In genomic region chr2:144670289-144670930, GRCm38 (mm10) we compare ENCODE assay signal across 34 mouse cellular contexts.
DNase-seq lines count a peak whose midpoint lies in the region; ATAC-seq and TF ChIP-seq lines count a peak whose summit lies in the region.
"Had no signal": no experiment of that assay in that cellular context is flagged by ENCODE, and none has a peak within 500 bp of the region (broad histone marks: within the 10 kb centered on the region; RNA-seq: fewer than 3 reads in every experiment).

No protein-coding gene starts in this region.

- no peak overlapping the region for H3K4me3 ChIP-seq in intestine, embryonic 14.5 days (ENCODE audit: low read depth, low read length)
- H3K4me3 ChIP-seq in intestine, postnatal 0 days (ENCODE audit: low read depth, low read length): no peak overlapping the region
- no peak overlapping the region for H3K4me3 ChIP-seq in stomach, embryonic 15.5 days (replicated peaks)
- H3K4me3 ChIP-seq in kidney, embryonic 15.5 days (replicated peaks): no peak overlapping the region
- H3K4me3 ChIP-seq: embryonic facial prominence, embryonic 13.5 days; erythroblast, embryonic 14.5 days; forebrain, embryonic 12.5 days; heart, embryonic 10.5 days; heart, embryonic 15.5 days; hindbrain, embryonic 13.5 days; limb, embryonic 10.5 days; limb, embryonic 15.5 days; liver, embryonic 13.5 days; megakaryocyte, embryonic 14.5 days; midbrain, embryonic 13.5 days; neural tube, embryonic 13.5 days had no signal

- peak overlapping the region; percentile 7; the same call in 1 of the 2 replicates for H3K27ac ChIP-seq in intestine, embryonic 14.5 days (ENCODE audit: low read depth)
- H3K27ac ChIP-seq in intestine, postnatal 0 days (ENCODE audit: low read depth, low read length): no peak overlapping the region
- H3K27ac ChIP-seq in stomach, embryonic 15.5 days: 0 out of 2 replicates have a peak overlapping the region, but pooled peaks have one; percentile 40
- H3K27ac ChIP-seq in kidney, embryonic 15.5 days: no peak overlapping the region
- H3K27ac ChIP-seq: embryonic facial prominence, embryonic 13.5 days; forebrain, embryonic 12.5 days; heart, embryonic 10.5 days; heart, embryonic 15.5 days; hindbrain, embryonic 13.5 days; limb, embryonic 10.5 days; limb, embryonic 15.5 days; liver, embryonic 13.5 days; midbrain, embryonic 13.5 days; neural tube, embryonic 13.5 days had no signal

- H3K9ac ChIP-seq in intestine, embryonic 14.5 days (ENCODE audit: low read length): no peak overlapping the region
- H3K9ac ChIP-seq in intestine, postnatal 0 days (ENCODE audit: low read depth, low read length): no peak overlapping the region
- H3K9ac ChIP-seq in stomach, embryonic 15.5 days: no peak overlapping the region
- H3K9ac ChIP-seq in kidney, embryonic 15.5 days: no peak overlapping the region
- H3K9ac ChIP-seq: embryonic facial prominence, embryonic 13.5 days; forebrain, embryonic 12.5 days; forebrain, postnatal 0 days; heart, embryonic 15.5 days; hindbrain, embryonic 13.5 days; limb, embryonic 15.5 days; liver, embryonic 13.5 days; midbrain, embryonic 13.5 days; neural tube, embryonic 13.5 days had no signal

- peak; percentile 66; the same call in 1 of the 2 replicates for ATAC-seq in intestine, embryonic 14.5 days (replicated peaks; ENCODE audit: low FRiP score, low TSS enrichment, low read depth)
- no peak for ATAC-seq in intestine, postnatal 0 days
- ATAC-seq in stomach, embryonic 15.5 days (ENCODE audit: insufficient read depth, low FRiP score, low read depth): peak; percentile 39; the same call in 1 of the 2 replicates
- ATAC-seq in kidney, embryonic 15.5 days (replicated peaks; ENCODE audit: low FRiP score): no peak
- ATAC-seq: activated CD4-positive, CD25-positive, alpha-beta regulatory T cell, adult 4 months; CD4-positive, CD25-positive, alpha-beta regulatory T cell, adult 4 months; forebrain, postnatal 0 days; midbrain, embryonic 13.5 days had no signal

- no peak for DNase-seq in intestine, embryonic 14.5 days (ENCODE audit: low spot score)
- DNase-seq in NIH3T3 (ENCODE audit: low read depth): peak; percentile 34
- DNase-seq in fibroblast of lung, adult 2 months (ENCODE audit: low read depth): peak; percentile 42
- no peak for DNase-seq in layer of hippocampus, adult 9-10 months (ENCODE audit: low spot score)
- DNase-seq: adrenal gland, adult 2 months; cerebellum, adult 8-10 months; cerebellum, postnatal 25 days; forebrain, postnatal 0 days; gastrocnemius, postnatal 10 days; heart, postnatal 36 days; kidney, adult 8-10 months; kidney, postnatal 10 days; layer of hippocampus, adult 9-11 months; liver, embryonic 13.5 days; lung, adult 18-20 months; lung, postnatal 36 days; thymus, adult 2 months; thymus, postnatal 4 days had no signal

- no peaks in the 10 kb centered on the region for H3K36me3 ChIP-seq in intestine, embryonic 14.5 days (ENCODE audit: control insufficient read depth, insufficient read depth, low read length)
- no peaks in the 10 kb centered on the region for H3K36me3 ChIP-seq in intestine, postnatal 0 days (ENCODE audit: control insufficient read depth, insufficient read depth)
- no peaks in the 10 kb centered on the region for H3K36me3 ChIP-seq in stomach, embryonic 15.5 days
- no peaks in the 10 kb centered on the region for H3K36me3 ChIP-seq in kidney, embryonic 15.5 days
- H3K36me3 ChIP-seq: embryonic facial prominence, embryonic 13.5 days; forebrain, embryonic 12.5 days; heart, embryonic 10.5 days; heart, embryonic 15.5 days; hindbrain, embryonic 13.5 days; limb, embryonic 10.5 days; limb, embryonic 15.5 days; liver, embryonic 13.5 days; midbrain, embryonic 13.5 days; neural tube, embryonic 13.5 days had no signal

- no peak overlapping the region for H3K4me2 ChIP-seq in intestine, embryonic 14.5 days (ENCODE audit: low read length)
- H3K4me2 ChIP-seq in intestine, postnatal 0 days (replicated peaks; ENCODE audit: low read depth): no peak overlapping the region
- H3K4me2 ChIP-seq in stomach, embryonic 15.5 days: no peak overlapping the region
- no peak overlapping the region for H3K4me2 ChIP-seq in kidney, embryonic 15.5 days
- H3K4me2 ChIP-seq: embryonic facial prominence, embryonic 13.5 days; forebrain, embryonic 12.5 days; heart, embryonic 15.5 days; hindbrain, embryonic 13.5 days; limb, embryonic 15.5 days; liver, embryonic 13.5 days; midbrain, embryonic 13.5 days; neural tube, embryonic 13.5 days had no signal

- no peaks in the 10 kb centered on the region for H3K9me3 ChIP-seq in intestine, embryonic 14.5 days (ENCODE audit: control insufficient read depth, low read length)
- H3K9me3 ChIP-seq in intestine, postnatal 0 days (ENCODE audit: control insufficient read depth): no peaks in the 10 kb centered on the region
- H3K9me3 ChIP-seq in stomach, embryonic 15.5 days: no peaks in the 10 kb centered on the region
- no peaks in the 10 kb centered on the region for H3K9me3 ChIP-seq in kidney, embryonic 15.5 days (replicated peaks)
- H3K9me3 ChIP-seq: embryonic facial prominence, embryonic 13.5 days; forebrain, embryonic 12.5 days; heart, embryonic 10.5 days; heart, embryonic 15.5 days; hindbrain, embryonic 13.5 days; limb, embryonic 10.5 days; limb, embryonic 15.5 days; liver, embryonic 13.5 days; midbrain, embryonic 13.5 days; neural tube, embryonic 13.5 days had no signal

- TF ChIP-seq CTCF in intestine, postnatal 0 days (IDR thresholded peaks at IDR 0.05; ENCODE audit: low read depth): no peak

- H3K27me3 ChIP-seq in intestine, embryonic 14.5 days (replicated peaks; ENCODE audit: control insufficient read depth, insufficient read depth, low read length): no peaks in the 10 kb centered on the region
- H3K27me3 ChIP-seq in intestine, postnatal 0 days (replicated peaks; ENCODE audit: control insufficient read depth, insufficient read depth, low read length): no peaks in the 10 kb centered on the region
- no peaks in the 10 kb centered on the region for H3K27me3 ChIP-seq in stomach, embryonic 15.5 days (replicated peaks)
- H3K27me3 ChIP-seq in kidney, embryonic 15.5 days: no peaks in the 10 kb centered on the region
- H3K27me3 ChIP-seq: embryonic facial prominence, embryonic 13.5 days; forebrain, embryonic 12.5 days; heart, embryonic 15.5 days; hindbrain, embryonic 13.5 days; limb, embryonic 15.5 days; liver, embryonic 13.5 days; megakaryocyte, embryonic 14.5 days; midbrain, embryonic 13.5 days; neural tube, embryonic 13.5 days had no signal

- H3K4me1 ChIP-seq in intestine, embryonic 14.5 days (replicated peaks; ENCODE audit: control insufficient read depth, insufficient read depth, low read length): no peaks in the 10 kb centered on the region
- H3K4me1 ChIP-seq in intestine, postnatal 0 days (replicated peaks; ENCODE audit: control insufficient read depth, insufficient read depth, low read length): no peaks in the 10 kb centered on the region
- no peaks in the 10 kb centered on the region for H3K4me1 ChIP-seq in stomach, embryonic 15.5 days
- H3K4me1 ChIP-seq in kidney, embryonic 15.5 days: no peaks in the 10 kb centered on the region
- H3K4me1 ChIP-seq: forebrain, embryonic 12.5 days; heart, embryonic 10.5 days; hindbrain, embryonic 13.5 days; limb, embryonic 10.5 days; liver, embryonic 13.5 days; megakaryocyte, embryonic 14.5 days; midbrain, embryonic 13.5 days; neural tube, embryonic 13.5 days had no signal

- WGBS in intestine, embryonic 14.5 days: 72% methylated on average over 5 of the region's 5 CpGs
- WGBS in intestine, postnatal 0 days: 80% methylated on average over 5 of the region's 5 CpGs
- 74% methylated on average over 5 of the region's 5 CpGs for WGBS in stomach, embryonic 15.5 days
- WGBS in kidney, embryonic 15.5 days: 87% methylated on average over 5 of the region's 5 CpGs

Comparison
In these comparisons a context has a peak if more than half of its experiments do, and no peak if none do; other contexts are left out.
1. ATAC-seq: peak in intestine, embryonic 14.5 days (single experiment) and stomach, embryonic 15.5 days (single experiment); none in intestine, postnatal 0 days (single experiment) and kidney, embryonic 15.5 days (single experiment).
2. H3K27ac ChIP-seq: peak in intestine, embryonic 14.5 days (single experiment) and stomach, embryonic 15.5 days (single experiment); none in intestine, postnatal 0 days (single experiment) and kidney, embryonic 15.5 days (single experiment).
3. DNase-seq: peak in NIH3T3 (single experiment) and fibroblast of lung, adult 2 months (single experiment); none in intestine, embryonic 14.5 days (single experiment) and layer of hippocampus, adult 9-10 months (single experiment).